Mouse (Mus musculus) limb, embryonic 10.5 days (tissue): ENCODE data around the gene Asic2. TPM values are rescaled to one million over a fixed set of nuclear protein-coding genes. Genes with fewer than 3 reads are reported as not detected.

Source experiments
- DNase-seq: peaks from one replicate; pipeline ENCODE4 v3.0.0-alpha.2; 2017; ENCODE audit warnings: low spot score
- H3K27ac ChIP-seq: fragments of 300-500 bp; sonication (generic); 2 replicates; pipeline ENCODE4 v1.5.1; 2016; ENCODE audit warnings: mild to moderate bottlenecking
- H3K27me3 ChIP-seq: fragments of 300-500 bp; sonication (generic); 2 replicates; pipeline ENCODE4 v1.6.1; 2016; ENCODE audit warnings: low read depth, mild to moderate bottlenecking; ENCODE audit not compliant: poor library complexity, severe bottlenecking
- H3K36me3 ChIP-seq: fragments of 300-500 bp; sonication (generic); 2 replicates; pipeline ENCODE4 v1.6.1; 2016; ENCODE audit warnings: mild to moderate bottlenecking, moderate library complexity
- H3K4me1 ChIP-seq: fragments of 300-500 bp; sonication (generic); 2 replicates; pipeline ENCODE4 v1.6.1; 2016
- H3K4me3 ChIP-seq: fragments of 300-500 bp; sonication (generic); 2 replicates; pipeline ENCODE4 v1.5.1; 2016; ENCODE audit warnings: mild to moderate bottlenecking, moderate library complexity
- H3K9me3 ChIP-seq: fragments of 300-500 bp; sonication (generic); replicated peaks from 2 replicates; pipeline ENCODE4 v1.6.1; 2016; ENCODE audit warnings: mild to moderate bottlenecking
- WGBS: fragments of 180-500 bp; shearing (Covaris S2); methylation state at CpG from one replicate; pipeline ENCODE4 v1.1.7; 2016; 5-methylcytosine and 5-hydroxymethylcytosine counted together
- polyA plus RNA-seq: library from polyadenylated mRNA; unstranded; fragments of >200 nt; fragmentation: Nextera tagmentation; extraction: Ambion mirVana; gene quantifications from 2 replicates; pipeline ENCODE4 v1.2.1, GENCODE M21; 2016

Gene Asic2
- polyA plus RNA-seq, 1 experiment from 2014 or later, result 1.1 TPM

GRCm38 (mm10) chr11:81560374-81560773 is 407.9 kb downstream of the Asic2 start:
- Histone ChIP-seq H3K9me3 (no peaks in the 10 kb centered on the region), H3K4me3 (no peak overlapping the region), H3K27ac (no peak overlapping the region), H3K27me3 (no peaks in the 10 kb centered on the region), H3K36me3 (no peaks in the 10 kb centered on the region), H3K4me1 (no peaks in the 10 kb centered on the region)
- DNase-seq, result no peak
- WGBS, result 86% methylated on average over 1 of the region's 1 CpGs

GRCm38 (mm10) chr11:81543189-81543588 is 425.1 kb downstream of the Asic2 start:
- no peak for DNase-seq
- Histone ChIP-seq H3K4me3 (no peak overlapping the region), H3K4me1 (no peaks in the 10 kb centered on the region), H3K9me3 (no peaks in the 10 kb centered on the region), H3K27ac (no peak overlapping the region), H3K36me3 (no peaks in the 10 kb centered on the region), H3K27me3 (no peaks in the 10 kb centered on the region)
- WGBS, result 86% methylated on average over 6 of the region's 6 CpGs

DNA sequence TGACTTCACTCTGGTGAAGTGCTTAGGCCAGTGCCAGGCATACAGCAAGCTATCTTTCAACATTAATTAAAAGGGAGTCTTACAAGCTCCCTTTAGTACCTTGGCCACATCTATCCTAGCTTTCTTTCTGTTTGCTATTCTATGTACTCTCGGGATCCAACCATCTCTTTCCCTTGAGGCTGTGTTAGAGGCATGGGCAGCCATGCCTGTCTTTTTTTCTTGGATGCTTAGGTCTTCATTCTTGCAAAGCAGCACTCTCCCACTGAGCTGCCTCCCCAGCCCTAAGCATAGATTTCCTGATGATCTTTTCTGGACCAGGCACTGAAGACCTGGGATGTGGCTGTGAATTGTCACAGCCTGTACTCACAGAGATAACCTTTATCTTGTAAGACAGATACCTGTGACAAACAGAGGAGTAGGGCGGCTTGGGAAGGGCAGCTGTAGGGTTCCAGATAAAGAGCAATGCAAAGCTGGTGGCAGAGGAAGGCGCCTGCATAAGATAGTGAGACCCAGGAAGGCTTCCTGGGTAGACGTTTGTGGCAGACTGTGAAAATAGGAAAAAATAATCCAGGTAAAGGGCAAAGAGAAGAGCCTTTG is 433.0 kb downstream of the Asic2 start:
- Histone ChIP-seq H3K27ac (no peak overlapping the region), H3K9me3 (no peaks in the 10 kb centered on the region), H3K36me3 (no peaks in the 10 kb centered on the region), H3K4me1 (peaks cover 15% of the 10 kb centered on the region), H3K4me3 (no peak overlapping the region), H3K27me3 (no peaks in the 10 kb centered on the region)
- WGBS, result 75% methylated on average over 4 of the region's 4 CpGs
- DNase-seq, result no peak

GRCm38 (mm10) chr11:81534686-81535085 is 433.6 kb downstream of the Asic2 start:
- no peaks in the 10 kb centered on the region for H3K36me3 ChIP-seq
- no peaks in the 10 kb centered on the region for H3K9me3 ChIP-seq
- 20% methylated on average over 5 of the region's 5 CpGs for WGBS
- DNase-seq, result peak; percentile 65
- H3K4me3 ChIP-seq, result no peak overlapping the region
- peaks cover 15% of the 10 kb centered on the region for H3K4me1 ChIP-seq
- no peaks in the 10 kb centered on the region for H3K27me3 ChIP-seq
- H3K27ac ChIP-seq, result no peak overlapping the region

GRCm38 (mm10) chr11:81531906-81532305 is 436.4 kb downstream of the Asic2 start:
- no peaks in the 10 kb centered on the region for H3K36me3 ChIP-seq
- no peaks in the 10 kb centered on the region for H3K27me3 ChIP-seq
- peaks cover 20% of the 10 kb centered on the region for H3K4me1 ChIP-seq
- peak overlapping the region; percentile 30 for H3K27ac ChIP-seq
- no peaks in the 10 kb centered on the region for H3K9me3 ChIP-seq
- WGBS, result 3% methylated on average over 6 of the region's 6 CpGs
- peak; percentile 57 for DNase-seq
- no peak overlapping the region for H3K4me3 ChIP-seq

GRCm38 (mm10) chr11:81522927-81523326 is 445.3 kb downstream of the Asic2 start:
- Histone ChIP-seq H3K9me3 (no peaks in the 10 kb centered on the region), H3K36me3 (no peaks in the 10 kb centered on the region), H3K4me3 (no peak overlapping the region), H3K27ac (no peak overlapping the region), H3K27me3 (no peaks in the 10 kb centered on the region), H3K4me1 (peaks cover 15% of the 10 kb centered on the region)
- DNase-seq, result no peak
- 87% methylated on average over 1 of the region's 1 CpGs for WGBS

- Histone ChIP-seq H3K36me3 (no peaks in the 10 kb centered on the region), H3K27me3 (no peaks in the 10 kb centered on the region; the same call in 1 of the 2 replicates), H3K27ac (no peak overlapping the region), H3K9me3 (no peaks in the 10 kb centered on the region), H3K4me3 (no peak overlapping the region), H3K4me1 (peaks cover 18% of the 10 kb centered on the region)
- WGBS, result 91% methylated on average over 4 of the region's 4 CpGs
- DNase-seq, result no peak
Measured at GRCm38 (mm10) chr11:81521881-81522280, 446.4 kb downstream of the Asic2 start.

- Histone ChIP-seq H3K4me1 (peaks cover 18% of the 10 kb centered on the region), H3K9me3 (no peaks in the 10 kb centered on the region), H3K27me3 (no peaks in the 10 kb centered on the region; the same call in 1 of the 2 replicates), H3K36me3 (no peaks in the 10 kb centered on the region), H3K4me3 (no peak overlapping the region), H3K27ac (no peak overlapping the region)
- DNase-seq, result no peak
- 36% methylated on average over 14 of the region's 14 CpGs for WGBS
Measured at GRCm38 (mm10) chr11:81518001-81518955, 450.0 kb downstream of the Asic2 start.

DNA sequence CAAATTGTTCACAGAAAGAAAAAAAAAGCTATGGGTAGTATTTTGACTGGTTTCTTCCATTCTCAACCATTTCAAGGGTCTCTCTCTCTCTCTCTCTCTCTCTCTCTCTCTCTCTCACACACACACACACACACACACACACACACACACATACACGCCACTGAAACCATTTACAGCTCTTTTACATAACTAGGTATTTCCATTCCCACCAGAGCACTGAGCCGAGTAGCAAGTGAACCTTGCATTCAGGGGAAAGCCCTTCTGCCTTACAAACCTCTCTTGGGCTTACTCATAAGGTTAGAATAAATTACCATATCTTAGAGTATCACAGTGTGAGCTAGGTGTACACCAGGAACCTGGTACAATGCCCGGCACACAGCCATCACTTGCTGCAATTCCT is 452.5 kb downstream of the Asic2 start:
- DNase-seq, result no peak

DNA sequence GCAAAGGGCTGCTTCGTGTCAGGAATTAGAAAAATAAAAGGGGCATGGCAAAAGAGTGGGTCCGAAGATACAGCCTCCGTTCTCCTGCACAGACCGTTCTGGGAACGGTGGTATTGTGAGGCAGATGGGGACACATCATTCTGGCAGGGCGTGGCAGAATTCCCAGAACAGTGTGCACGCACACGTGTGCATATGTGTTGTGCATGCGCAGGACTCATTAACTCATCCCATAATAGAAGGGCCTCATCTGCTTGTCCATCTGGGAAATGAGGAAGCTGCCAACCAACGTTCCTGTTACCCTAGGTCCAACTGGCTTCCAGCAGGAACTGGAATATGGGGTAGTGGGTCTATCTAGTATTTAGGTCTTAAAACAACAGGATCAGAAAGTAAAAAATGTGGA is 455.8 kb downstream of the Asic2 start:
- H3K27me3 ChIP-seq, result no peaks in the 10 kb centered on the region; the same call in 1 of the 2 replicates
- no peak for DNase-seq
- no peak overlapping the region for H3K4me3 ChIP-seq
- H3K9me3 ChIP-seq, result no peaks in the 10 kb centered on the region
- peaks cover 3% of the 10 kb centered on the region; the same call in 1 of the 2 replicates for H3K4me1 ChIP-seq
- no peaks in the 10 kb centered on the region for H3K36me3 ChIP-seq
- H3K27ac ChIP-seq, result no peak overlapping the region
- 90% methylated on average over 10 of the region's 10 CpGs for WGBS

More for the DNA sequence above, 452.5 kb downstream of the Asic2 start:
- Histone ChIP-seq H3K4me1 (peaks cover 18% of the 10 kb centered on the region), H3K27ac (no peak overlapping the region), H3K36me3 (no peaks in the 10 kb centered on the region), H3K9me3 (no peaks in the 10 kb centered on the region), H3K27me3 (no peaks in the 10 kb centered on the region; the same call in 1 of the 2 replicates), H3K4me3 (no peak overlapping the region)
- 79% methylated on average over 3 of the region's 3 CpGs for WGBS

GRCm38 (mm10) chr11:81511401-81511800 is 456.9 kb downstream of the Asic2 start:
- Histone ChIP-seq H3K9me3 (no peaks in the 10 kb centered on the region), H3K4me1 (peaks cover 3% of the 10 kb centered on the region; the same call in 1 of the 2 replicates), H3K27ac (no peak overlapping the region), H3K36me3 (no peaks in the 10 kb centered on the region), H3K27me3 (no peaks in the 10 kb centered on the region), H3K4me3 (no peak overlapping the region)
- WGBS, result 72% methylated on average over 4 of the region's 4 CpGs
- no peak for DNase-seq

- no peaks in the 10 kb centered on the region for H3K36me3 ChIP-seq
- DNase-seq, result no peak
- H3K4me3 ChIP-seq, result no peak overlapping the region
- WGBS, result 79% methylated on average over 8 of the region's 8 CpGs
- peaks cover 19% of the 10 kb centered on the region for H3K4me1 ChIP-seq
- no peak overlapping the region for H3K27ac ChIP-seq
- H3K27me3 ChIP-seq, result no peaks in the 10 kb centered on the region
- H3K9me3 ChIP-seq, result no peaks in the 10 kb centered on the region
Measured at GRCm38 (mm10) chr11:81508385-81509233, 459.6 kb downstream of the Asic2 start.
